Mouse (Mus musculus) cerebellum, adult 11-12 months (tissue): Measurements from ENCODE around the gene Fras1.

Experiments used
- DNase-seq: peaks from one replicate; pipeline ENCODE4 v3.0.0; 2022

The Fras1 gene

GRCm38 (mm10) chr5:96373567-96373985, at the start of gene Fras1:
Gene Fras1, plus strand, starts transcription at chr5:96373955.
- no peak for DNase-seq

- no peak for DNase-seq
Measured at GRCm38 (mm10) chr5:96331048-96331737, 42.6 kb upstream of the Fras1 start.

DNA sequence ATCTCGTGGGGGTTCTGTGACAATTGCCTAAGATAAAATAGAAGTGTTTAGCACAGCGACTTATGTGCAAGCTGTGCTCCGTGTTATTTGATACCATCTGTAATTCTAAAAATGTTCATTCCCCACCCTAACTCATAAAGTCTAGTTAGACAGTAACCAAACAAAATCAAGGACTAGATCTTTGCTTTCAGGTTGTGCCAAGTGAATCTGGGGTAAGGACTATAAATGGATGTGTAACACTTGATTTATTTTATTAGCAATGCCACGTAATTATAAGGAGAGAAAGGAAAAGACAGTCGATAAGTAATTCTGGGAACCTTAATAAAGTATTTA, 42.1 kb upstream of the Fras1 start:
- DNase-seq = no peak

DNA sequence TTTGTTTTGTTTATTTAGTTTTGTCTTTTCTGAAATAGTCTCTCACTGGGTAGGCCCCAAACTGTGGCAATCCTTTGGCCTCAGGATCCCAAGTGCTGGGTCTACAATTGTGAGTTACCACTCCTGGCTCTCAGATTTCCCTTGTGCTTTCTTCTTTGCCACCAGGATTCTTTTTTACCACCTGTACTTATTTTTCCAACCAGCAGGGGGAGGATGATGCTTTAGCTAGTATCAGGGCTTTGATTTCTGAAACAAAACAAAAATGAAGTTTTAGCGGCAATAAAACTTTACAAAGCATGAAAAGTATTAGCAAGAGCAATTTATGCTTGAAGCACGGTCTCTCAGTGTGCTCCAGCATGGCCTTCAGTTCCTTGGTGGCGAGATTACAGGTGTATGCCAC, 39.8 kb upstream of the Fras1 start:
- DNase-seq = no peak

DNA sequence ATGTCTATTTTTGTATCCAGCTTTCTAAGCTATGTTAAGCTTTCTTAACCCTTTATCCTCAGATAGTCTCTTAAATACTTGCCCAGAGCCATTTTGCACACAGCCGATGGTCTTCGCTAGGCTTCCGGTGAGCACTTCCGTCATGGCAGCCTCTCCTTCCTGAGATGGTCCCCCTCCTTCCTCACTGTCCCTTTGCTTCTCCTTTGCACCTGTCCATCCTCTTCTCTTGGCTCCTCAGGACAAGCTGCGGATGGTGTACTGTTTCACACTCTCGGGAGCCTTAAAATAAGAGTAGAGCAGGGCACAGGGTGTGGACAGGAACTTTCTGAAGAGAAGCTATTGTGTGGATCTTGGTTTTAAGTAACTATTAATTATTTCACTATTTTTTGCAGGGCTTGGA, 33.2 kb upstream of the Fras1 start:
- DNase-seq = no peak

DNA sequence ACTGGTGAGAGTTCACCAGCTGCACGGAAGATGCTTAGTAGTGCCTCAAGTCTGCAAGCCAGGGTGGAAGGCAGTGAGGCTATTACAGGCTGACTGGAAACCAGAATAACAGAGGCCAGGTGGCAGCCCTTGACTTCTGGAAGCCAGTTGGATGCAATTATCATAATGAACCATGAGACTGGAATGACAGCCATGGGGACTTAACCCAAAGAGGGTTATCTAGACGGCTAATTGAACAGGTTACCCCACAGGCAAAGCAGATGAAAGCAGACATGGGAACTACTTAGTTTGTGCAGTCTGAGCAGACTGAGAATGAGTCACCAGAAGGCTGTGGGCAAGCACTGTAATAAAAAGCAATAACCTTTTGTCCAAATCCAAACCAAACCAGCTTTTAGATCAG, 28.8 kb upstream of the Fras1 start:
- no peak for DNase-seq

DNA sequence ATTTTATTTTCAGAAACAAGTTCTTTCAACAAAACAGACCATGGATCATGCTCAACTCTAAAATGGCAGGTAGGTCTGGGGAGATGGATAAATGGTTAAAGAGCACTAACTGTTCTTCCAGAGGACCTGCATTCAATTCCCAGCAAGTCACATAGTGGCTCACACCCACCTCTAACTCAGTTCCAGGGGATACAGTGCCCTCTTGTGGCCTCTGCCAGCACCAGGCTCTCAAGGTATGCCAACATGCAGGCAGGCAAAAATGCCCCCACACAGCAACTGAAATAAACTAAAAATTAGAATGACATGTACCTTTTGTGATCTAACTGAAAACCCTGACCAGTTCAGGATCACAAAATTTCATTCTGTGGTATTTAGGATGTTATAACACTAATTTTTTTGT, 21.8 kb upstream of the Fras1 start:
- DNase-seq = no peak

- no peak for DNase-seq
Measured at GRCm38 (mm10) chr5:96363950-96364349, 9.8 kb upstream of the Fras1 start.

- DNase-seq = no peak
Measured at GRCm38 (mm10) chr5:96365590-96365989, 8.2 kb upstream of the Fras1 start.

GRCm38 (mm10) chr5:96367260-96367659, 6.5 kb upstream of the Fras1 start:
- no peak for DNase-seq

DNA sequence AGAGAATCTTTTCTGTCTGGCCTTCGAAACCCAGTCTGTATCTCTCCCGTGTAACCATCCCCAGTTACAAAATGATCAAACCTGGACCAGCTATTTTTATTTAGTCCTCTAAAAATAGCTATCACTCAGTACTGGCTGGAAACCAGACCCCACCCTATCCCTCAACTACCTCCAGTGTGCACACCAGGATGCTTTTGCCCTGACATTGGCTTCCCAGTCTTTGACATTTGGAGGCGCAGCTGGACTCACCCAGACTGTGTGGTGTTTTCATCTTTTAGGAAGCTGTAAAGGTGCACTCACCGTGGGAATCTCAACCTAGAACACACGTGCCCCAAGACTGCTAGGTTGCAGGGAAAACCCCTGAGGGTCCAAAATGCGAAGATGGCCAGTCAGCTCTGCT, 649 bp upstream of the Fras1 start:
- no peak for DNase-seq

DNA sequence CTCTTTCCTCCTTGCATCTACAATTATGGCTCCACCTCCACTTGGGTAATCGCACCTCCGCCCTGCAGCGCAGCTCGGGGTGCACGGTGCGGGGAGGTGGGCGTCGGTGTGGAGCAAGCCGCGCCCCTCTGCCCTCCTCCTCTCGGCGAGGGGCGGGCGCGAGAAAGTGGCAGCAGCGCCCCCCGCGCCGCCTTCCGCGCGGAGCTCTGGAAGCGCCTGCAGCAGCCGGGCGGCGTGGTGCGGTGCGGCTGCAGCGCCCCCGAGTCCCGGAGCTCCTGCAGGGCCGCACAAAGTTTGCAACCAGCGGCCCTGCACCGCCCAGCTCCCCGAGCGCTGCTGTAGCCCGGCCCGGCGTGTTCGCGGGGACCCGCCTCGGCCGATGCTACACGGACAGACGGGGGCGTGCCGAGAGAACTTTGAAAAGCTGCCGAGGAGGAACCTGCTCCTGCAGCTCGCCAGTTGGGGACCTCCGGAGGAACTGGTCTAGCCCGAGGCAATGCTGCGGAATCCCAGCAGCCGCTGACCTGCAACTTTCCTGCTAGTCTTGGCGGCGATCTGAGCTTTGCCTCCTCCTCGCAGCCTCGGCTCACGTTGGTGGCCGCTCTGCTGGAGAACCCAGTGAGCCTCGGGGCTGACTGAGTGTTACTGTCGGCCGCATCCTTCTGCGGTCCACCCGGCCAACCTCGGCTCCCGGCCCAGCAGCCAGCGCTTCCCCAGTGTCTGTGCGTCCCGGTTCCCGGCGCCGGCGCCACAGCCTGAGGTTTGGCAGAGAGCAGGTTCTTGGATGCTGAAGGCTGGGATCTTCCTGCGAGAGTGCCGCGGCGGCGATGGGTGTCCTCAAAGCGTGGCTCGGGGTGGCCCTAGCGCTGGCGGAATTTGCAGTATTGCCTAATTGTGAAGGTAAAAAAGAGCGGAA, 489 bp downstream of the Fras1 start:
- DNase-seq = peak; percentile 7

DNA sequence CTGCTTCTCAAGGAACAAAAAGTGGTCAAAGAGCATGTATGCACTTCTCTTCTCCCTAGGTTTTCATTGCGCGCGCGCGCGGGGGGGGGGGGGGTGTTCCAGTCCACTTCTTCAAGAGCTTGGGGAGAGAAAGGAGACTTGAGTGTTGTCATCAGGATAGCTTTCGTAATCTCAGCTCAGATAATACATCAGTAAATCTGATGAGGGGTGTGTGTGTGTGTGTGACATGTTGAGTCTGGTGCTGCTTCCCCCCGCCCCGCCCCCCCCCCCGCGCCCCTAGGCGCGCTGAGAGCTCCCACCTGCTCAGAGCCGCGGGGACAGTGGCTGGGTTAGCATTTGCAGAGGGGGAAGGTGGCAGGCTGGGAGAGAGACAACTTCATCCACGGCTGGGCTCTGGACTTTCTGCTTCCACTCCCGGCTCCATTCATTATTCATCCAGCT, 1.7 kb downstream of the Fras1 start:
- no peak for DNase-seq

DNA sequence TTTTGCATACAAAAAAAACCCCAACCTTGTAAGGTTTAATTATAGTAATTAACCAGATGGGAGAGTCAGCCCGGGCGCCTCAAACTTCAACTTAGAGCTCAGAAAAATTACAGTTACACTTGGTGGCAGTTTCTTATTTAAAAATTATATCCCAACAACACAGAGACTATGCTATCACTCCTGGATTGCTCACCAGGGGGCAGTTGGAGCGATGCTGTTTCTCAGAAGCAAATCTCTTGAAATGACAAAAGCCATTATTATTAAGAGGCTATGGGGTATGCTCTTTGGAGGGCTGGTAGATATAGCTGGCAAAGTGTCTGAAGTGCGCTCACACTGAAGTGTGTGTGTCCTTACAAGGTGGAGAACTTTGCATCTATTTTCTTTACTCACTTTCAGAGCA, 2.5 kb downstream of the Fras1 start:
- no peak for DNase-seq

GRCm38 (mm10) chr5:96386138-96386933, 12.6 kb downstream of the Fras1 start:
- DNase-seq = no peak

GRCm38 (mm10) chr5:96388306-96388705, 14.6 kb downstream of the Fras1 start:
- no peak for DNase-seq

GRCm38 (mm10) chr5:96389963-96390623, 16.3 kb downstream of the Fras1 start:
- DNase-seq = no peak

DNA sequence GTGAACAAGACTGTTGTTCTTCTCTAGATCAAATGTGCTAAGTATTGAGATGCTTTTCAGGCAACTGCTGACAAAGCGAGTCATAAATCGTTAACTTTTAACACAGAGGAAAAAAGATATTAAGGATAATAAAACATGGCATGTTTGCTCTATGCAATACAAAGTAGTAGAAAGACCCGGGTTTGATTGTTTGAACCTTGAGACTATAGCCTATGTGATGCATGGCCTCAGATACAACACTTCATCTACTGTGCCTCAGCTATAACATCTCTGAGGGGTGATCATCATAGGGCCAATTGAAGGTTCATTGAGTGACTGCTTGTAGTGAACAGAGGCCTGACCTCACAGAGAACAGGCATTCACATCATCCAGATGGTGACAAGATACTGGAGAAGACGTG, 17.3 kb downstream of the Fras1 start:
- DNase-seq = no peak

GRCm38 (mm10) chr5:96394947-96395346, 21.2 kb downstream of the Fras1 start:
- DNase-seq = no peak

GRCm38 (mm10) chr5:96395786-96396650, 22.3 kb downstream of the Fras1 start:
- DNase-seq = no peak

GRCm38 (mm10) chr5:96402555-96402954, 28.8 kb downstream of the Fras1 start:
- DNase-seq = no peak
